Mouse (Mus musculus): ENCODE results near the gene Fjx1. TPM values are rescaled to one million over a fixed set of nuclear protein-coding genes. Genes with fewer than 3 reads are reported as not detected.

Gene Fjx1
- polyA plus RNA-seq, 1 experiment = not detected

DNA sequence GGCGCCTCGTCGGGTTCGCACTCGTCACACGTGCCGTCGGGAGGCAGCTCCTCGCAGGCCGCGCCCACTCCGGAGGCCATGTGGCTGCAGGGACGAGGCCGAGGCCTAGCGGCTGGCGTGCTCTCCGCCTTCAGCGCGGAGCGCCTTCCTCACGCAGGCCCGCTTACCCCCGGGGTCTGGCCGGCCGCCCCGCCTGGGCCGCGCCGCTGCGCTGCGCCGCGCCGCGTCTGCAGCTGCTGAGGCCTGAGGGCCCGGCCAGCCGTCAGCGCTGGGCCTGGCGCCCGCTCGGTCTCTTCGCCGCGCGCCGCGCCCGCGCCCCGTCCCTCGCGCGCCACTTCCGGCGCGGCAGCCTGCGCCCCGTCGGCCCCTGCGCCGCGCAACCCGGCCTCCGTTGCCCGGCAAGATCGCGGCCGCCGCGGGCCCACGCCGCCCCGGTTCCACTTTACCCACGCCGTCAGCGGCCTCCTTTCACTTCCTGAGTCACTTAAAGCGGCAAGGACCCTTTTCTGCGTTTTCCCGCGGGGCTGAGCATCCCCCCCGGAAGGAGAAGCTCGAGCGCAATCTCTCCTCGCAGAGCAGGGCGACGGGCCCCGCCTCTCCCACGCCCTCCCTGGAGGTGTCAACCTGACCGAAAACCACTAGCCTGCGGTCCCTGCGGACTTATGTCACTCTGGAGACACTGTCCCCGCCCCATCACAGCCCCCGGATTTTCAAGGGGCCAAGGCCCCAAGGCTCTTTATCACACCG, 51.5 kb downstream of the Fjx1 start:
- TF ChIP-seq GATA1 (IDR thresholded peaks at IDR 0.05; ENCODE audit: low read length) = no peak

DNA sequence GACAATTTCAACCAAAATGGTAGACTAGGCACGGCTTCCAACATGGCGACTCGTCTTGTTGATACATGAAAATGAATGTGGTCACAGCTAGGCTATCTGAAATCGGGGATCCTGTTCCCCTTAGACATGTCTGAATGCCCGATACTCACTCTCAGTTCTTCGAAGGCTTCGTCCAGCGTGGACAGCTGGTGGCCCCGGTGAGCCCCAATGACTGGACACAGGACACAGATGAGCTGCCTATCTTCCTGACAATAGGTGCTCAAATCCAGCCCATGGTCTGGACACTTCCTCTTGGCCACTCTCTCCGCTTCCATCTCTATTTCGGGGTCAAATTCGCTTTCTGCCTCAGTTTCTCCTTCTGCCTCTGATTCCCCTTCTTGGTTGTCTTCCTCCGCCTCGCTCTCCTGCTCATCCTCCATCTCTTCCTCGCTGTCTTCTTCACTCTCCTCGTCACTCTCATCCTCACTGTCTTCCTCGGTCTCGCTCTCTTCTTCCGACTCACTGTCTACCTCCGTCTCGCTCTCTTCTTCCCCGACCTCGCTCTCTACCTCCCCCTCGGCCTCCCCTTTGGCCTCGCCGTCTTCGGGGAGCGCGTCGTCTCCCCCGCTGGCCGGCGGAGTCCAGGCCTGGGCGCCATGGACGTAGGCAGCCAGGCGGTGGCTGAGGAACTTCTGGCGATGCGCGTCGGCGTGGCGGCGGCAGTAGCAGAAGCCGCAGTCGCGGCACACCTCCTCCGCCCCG, 52.3 kb downstream of the Fjx1 start:
- TF ChIP-seq GATA1 (IDR thresholded peaks at IDR 0.05; ENCODE audit: low read length) = no peak

Other genes starting within 250 kb of the Fjx1 start
- gene Trim44, start 44.7 kb downstream of the Fjx1 start, polyA plus RNA-seq (2012) = 35.5 and 41.8 TPM in 2 replicates
- gene Pamr1, start 97.5 kb upstream of the Fjx1 start, polyA plus RNA-seq (2012) = not detected in 2 replicates
- not detected in 2 replicates for gene Slc1a2, start 206.2 kb upstream of the Fjx1 start, polyA plus RNA-seq (2012)

Measured in G1E-ER4 (cell line).